Mouse (Mus musculus) Muller cell, postnatal 12 days (primary cell): ENCODE results near the gene Eif3l.

Experiments used
- DNase-seq: peaks from one replicate; pipeline ENCODE4 v3.0.0-alpha.2; 2015; ENCODE audit errors: inconsistent ontology term

The Eif3l gene

DNA sequence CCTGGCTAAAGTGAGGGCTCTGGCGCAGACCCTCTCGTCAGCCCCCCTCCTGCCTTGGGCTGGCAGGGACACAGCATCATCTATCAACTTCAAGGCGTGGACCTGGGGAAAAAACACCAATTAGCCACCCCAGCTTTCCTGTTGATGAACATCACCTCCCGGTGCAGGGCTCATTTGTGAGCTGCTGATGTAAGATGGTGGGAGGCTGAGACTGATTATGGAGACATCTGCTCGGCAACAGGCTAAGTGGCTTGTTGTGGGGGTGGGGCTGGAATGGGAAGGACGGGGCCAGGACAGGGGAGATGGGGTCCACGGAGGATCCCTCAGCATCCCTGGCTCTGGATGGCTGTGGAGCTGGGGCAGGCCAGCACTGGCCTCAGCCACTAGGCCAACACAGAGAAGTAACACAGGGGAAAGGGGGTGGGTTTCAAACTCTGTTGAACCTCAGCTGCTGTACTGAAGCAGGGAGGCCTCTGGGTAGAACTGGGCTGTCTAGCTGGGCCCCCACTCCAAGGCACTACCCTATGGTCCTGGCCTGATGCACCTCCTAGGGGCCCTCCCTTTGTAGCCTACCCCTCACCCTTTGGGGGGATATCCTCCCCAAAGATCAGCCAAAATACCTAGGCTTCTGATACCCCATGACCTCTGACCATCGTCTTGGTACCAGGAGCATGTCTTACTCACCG is 24.7 kb upstream of the Eif3l start:
- no peak for DNase-seq

DNA sequence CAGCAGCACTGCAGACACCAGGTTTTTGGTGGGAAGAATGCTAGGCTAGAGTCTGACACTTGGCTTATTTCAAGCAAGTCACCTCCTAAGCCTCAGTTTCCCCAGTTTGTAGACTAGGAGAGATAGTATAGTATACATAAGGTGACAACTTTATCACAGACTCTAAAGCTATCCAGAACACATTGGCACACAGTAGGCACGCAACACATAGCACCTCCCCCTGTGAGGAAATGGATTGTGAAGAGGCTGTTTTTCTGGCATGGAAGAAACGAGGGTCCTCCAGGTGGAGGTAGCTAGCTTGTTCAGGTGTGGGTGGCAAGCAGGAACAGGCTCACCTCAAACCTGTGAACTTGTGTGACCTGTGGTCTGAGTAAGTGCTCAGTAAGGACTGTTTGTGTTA is 24.0 kb upstream of the Eif3l start:
- no peak for DNase-seq

DNA sequence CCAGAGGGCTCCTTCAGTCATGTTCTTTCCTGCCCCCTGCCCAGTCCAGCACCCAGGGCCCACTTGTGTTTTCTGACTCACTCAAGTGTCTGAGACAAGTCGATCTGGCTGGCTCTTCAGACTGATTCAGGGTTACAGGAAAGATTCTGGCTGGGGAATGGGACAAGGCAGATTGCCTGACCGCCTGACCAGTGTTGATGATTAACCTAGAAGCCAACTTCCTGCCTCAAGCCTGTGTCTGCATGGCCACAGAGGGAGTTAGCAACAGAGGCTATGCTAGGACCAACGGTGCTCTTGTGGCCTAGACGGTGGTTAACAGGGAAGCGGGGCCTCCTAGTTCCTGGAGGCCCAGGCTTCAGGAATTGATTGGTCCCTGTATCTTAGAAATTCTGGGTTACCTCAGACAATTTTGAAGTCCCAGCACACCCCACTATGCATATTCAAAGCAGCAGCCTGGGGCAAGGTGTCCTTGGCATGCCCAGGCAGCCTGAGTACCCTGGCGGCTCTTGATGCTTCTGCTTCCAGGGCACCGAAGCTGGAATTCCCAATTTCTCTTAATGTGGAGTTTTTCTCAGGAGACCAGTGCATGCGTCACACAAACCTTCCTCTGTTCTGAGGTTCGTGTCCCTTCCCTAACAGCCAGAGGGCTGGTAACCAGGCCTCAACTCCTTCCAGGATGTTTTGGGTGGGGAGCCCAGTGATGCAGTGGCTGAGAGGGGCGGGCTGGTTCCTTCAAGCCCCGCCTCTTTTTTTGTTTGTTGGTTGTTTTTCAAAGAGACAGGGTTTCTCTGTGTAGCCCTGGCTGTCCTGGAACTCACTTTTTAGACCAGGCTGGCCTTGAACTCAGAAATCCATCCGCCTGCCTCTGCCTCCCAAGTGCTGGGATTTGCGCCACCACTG is 23.3 kb upstream of the Eif3l start:
- DNase-seq = peak; percentile 51

DNA sequence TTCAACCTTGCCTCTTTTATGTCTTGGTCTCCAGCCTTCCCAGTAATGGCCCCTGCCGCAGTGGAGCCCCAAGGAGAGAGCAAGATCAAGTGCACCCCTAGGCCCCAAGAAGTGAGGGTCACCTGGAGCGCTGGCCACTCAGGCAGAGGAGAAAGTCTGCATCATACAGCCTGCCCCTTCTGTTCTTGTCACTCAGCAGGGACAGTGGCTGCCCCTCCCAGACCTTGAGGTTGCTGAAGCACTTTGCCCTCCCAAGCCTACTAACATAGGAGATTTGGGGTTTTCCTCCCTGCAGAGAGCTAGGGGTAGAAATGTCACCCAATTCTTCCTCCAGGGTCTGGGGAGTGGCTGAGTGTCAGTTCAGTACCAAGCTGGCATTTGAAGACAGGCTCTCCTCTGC is 22.6 kb upstream of the Eif3l start:
- DNase-seq = no peak

DNA sequence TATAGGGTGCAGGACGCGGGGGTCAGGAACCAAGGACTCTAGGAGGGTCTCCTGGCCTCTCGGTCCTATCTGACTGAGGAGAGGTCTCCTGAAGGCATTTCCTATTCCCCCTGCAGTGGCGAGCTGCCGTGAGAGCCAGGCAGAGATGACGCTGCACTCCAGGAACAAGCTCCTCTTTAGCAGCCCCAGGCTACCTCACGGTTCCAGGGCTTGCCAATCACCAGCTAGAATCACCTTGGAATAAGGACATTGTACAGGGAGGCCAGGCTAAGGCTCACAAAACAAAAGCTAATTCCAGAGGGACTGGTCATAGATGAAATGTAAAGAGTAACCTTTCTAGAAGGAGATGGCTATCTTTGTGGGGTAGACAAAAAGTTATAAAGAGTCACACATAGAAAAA is 18.4 kb upstream of the Eif3l start:
- no peak for DNase-seq

DNA sequence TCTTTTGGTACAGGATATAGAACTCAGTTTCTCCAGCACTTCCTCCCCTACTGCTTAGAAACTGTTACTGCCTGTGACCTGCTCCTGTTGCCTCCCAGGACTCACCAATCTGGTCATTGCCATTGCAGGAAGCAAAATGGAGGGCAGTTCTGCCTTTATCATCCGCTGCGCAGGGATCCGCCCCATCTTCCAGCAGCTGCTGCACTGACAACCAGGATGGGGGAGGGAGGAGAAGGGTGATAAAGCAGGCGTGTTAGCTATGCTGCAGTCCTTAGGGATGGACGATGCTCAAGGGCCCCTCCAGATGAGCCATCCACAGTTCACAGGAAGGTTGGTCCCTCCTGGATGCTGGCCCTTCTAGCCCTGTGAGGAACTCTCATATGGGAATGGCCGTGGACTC is 17.1 kb upstream of the Eif3l start:
- DNase-seq = no peak

DNA sequence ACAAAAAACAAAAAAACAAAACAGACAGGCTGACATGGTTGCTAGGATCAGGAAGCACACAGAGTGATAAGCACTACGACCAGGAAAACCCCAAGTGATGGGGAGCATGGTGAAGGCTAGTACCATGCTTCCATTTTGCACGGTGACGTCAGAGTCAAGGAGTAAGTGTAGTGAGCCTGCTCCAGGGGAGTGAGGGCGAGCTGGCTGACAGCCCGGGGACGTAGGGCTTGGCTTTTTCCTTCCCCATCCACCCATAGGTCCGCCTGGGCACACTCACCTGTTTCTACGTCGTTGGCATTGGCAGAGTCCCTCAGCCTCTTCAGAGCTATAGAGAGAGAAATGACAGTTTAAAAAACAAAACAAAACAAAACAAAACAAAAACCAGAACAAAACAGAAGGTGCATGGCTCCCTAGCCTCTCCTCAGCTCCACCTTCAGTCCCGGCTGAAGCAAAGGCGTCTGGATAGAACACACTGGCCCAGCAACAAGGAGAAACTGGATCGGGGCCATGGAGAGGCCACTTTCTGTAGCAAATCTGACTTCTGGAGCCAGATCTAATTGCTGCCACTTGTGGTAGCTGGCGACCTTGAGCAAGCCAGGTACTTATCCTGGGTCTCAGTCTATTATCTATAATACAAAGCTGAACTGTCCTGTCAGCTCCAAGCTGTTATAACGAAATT is 14.0 kb upstream of the Eif3l start:
- DNase-seq = no peak

DNA sequence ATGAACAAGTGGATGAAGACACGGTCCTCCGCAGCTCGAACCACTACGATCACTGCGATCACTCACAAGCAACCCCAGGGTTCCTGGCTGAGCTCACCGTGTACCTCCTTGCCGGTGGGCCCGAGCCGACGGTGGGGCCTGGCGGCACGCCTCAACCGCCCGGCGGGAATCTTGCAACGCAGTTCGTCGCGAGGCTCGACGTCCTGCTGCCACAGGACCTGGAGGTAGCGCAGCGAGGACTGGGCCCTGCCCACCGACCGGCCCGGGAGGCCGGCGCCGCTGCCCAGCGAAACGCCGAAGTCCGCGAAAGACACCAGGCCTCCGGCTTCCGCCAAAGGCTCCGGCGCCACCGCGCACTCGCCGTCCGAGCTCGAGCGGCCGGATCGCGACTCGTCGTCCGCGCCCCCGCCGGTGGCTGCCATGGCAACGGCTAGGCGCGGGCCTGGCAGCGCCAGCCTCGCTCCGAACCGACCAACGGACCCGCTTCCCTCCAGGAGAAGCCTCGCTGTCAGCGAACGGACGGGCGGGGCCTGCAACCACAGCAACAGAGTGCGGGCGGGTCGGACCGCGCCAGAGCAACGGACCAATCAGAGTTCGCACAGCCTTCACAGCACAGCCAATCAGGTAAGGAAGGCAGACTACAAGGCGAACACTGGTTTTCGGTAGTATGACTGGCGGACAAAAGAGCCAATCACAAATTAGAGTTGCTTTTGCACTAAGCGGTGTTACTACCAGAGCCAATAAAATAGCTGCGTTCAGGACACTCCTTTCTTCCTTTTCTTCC is 12.4 kb upstream of the Eif3l start, which contains the start of gene Ankrd54:
Gene Ankrd54, minus strand, starts transcription at position 518 of the 784 bp plus-strand sequence.
- peak; percentile 99 for DNase-seq

DNA sequence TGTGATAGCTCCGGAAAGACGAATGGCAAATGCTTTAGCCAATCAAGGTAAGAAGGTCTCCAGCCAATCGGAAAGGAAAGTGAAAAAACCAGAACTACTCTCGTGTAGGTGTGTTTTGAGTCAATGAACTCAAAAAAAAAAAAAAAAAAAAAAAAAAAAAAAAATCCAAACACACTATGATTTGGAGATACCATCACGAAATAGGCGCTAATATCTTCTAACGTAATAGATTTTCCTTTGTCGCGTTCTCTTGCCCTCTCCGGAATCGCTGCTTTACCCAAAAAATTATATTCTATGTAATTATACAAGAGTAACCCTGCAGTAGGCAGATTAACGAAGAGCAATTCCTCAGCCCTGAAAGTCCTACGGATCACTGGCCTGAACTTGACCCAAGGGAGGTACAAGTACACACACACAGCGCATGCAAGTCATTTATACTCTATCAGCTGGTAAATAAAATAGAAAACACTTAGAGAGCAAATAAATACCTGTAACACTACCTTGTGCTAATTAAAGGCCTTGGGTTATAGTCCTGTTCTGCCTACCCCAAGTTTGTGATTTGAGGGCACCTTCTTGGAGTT is 11.7 kb upstream of the Eif3l start:
- no peak for DNase-seq

DNA sequence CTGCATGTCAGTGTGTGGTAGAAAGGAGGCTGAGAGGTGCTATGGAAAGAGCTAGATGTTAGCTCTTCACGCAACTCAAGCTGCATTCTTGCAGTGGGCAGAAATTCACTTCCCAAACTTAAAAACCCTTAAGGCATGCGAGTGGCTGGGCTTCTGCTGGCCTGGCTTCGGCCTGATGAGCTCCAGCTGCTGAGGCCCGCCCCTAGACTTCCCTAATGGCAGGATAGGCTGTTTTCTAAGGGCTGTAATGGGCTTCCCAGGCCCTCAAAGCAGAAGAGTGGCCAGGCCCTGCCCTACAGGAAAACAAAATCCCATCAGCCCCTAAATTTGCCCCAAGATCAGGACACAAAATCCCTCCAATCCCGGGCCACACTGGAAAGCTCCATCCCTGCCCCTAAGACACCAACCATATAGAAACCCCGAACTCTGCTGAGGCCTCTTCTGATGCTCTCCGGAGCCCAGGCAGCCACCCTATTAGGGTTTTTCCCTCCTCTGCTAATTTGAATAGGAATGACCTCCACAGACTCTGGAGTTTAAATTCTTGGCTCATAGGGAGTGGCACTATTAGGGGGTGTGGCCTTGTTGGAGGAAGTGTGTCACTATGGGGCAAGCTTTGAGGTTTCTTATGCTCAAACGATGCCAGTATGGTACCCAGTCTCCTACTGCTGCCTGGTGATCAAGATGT is 9.8 kb upstream of the Eif3l start:
- no peak for DNase-seq

DNA sequence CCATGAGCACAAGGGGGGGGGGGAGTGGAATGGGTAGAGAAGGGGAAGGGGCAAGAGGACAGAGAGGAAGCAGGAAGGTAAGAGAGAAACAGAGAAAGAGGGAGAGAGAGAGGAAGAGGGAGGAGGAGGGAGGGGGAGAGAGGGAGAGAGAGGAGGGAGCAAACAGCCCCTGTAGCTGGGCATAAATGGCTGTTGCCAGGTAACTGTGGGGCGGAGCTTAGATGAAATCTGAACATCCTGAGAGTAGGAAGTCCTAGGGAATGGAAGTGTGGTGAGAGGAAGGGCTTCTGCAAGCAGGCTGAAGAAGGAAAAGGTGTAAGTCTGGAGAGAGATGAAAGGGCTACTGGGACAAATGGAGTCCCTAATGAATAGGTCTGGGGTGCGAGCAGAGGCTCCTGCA is 8.7 kb upstream of the Eif3l start:
- DNase-seq = no peak

DNA sequence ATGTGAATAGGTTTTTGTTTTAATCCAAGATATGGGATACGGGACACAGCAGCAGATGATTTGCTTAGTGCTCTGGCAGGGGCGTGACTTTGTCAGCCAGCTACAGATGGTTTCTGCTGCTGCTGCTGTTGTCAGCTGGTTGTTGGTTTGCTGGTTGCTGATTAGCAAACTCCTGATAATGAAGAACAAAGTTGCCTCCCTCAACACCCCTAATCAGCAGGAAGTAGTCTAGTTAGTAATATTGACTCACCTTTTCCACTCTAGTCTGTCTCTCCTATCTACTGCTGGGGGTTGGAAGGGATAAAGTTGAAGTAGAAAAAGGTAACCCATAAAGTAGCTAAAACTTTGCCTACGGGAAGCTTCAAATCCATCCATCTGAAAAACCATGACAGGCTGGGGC is 7.3 kb upstream of the Eif3l start:
- DNase-seq = no peak

DNA sequence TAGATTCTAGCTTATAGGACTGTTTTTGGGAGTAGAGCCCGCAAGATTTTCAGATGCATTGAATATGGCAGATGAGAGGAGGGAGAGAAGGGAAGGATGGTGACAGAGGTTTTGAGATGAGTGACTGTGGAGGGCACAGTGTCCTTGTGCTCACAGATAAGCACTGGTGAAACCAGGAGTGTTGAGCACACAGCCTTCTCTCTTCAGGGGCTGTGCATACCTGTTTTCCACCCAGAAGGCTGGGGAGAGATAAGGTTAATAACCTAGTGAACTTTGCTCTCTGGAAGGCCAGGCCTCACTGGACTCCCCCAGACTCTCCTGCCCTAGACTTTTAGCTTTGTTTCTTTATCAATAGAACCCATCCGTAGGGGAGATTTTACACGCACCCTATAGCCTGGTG is 6.6 kb upstream of the Eif3l start:
- no peak for DNase-seq

DNA sequence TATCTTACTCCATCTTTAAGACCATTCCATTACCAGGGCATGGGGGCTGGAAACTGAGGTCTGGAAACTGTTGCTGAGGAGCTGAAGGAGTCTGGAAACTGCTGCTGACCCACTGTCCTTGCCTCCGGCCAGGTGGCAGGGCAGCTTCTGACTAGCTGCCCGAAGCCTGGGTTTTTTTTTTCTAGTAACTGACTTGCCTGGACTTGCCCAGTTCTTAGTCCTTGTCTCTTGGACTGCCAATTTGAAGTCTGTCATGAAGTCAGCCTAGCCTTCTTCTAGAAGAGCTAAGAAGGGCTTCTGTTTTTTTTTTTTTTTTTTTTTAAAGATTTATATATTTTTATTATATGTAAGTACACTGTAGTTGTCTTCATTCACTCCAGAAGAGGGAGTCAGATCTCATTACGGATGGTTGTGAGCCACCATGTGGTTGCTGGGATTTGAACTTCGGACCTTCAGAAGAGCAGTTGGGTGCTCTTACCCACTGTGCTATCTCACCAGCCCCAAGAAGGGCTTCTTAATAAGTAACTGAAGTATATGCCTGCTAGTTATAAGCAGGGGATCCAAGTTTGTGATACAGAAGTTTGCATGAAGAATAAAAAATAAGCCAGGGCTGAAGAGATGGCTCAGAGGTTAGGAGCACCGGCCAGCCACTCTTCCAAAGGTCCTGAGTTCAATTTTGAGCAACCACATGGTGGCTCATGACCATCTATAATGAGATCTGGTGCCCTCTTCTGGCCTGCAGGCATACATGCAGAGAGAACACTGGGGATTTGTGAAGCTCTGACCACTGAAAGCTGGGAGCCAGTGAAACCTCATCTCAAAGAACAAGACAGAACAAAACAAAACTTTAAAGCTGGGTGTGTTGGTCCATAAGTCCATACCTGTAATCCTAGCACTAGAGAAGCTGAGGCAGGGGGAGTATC is 3.6 kb upstream of the Eif3l start:
- peak; percentile 19 for DNase-seq

DNA sequence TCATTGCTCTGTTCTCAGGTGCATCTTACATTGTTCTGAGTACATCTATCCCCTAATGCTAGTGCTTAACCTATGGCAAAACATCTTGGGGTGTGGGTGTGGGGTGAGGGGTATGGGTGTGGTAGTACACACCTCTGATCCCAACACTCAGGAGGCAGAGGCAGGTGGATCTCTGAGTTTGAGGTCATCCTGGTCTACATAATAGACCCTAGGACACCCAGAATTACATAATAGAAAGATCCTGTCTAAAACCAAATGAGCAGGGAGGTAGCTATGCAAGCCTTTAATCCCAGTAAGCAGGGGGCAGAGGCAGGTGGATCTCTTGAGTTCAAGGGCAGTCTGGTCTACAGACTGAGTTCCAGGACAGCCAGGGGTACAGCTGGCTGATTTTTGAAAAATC is 1.2 kb upstream of the Eif3l start:
- DNase-seq = no peak

DNA sequence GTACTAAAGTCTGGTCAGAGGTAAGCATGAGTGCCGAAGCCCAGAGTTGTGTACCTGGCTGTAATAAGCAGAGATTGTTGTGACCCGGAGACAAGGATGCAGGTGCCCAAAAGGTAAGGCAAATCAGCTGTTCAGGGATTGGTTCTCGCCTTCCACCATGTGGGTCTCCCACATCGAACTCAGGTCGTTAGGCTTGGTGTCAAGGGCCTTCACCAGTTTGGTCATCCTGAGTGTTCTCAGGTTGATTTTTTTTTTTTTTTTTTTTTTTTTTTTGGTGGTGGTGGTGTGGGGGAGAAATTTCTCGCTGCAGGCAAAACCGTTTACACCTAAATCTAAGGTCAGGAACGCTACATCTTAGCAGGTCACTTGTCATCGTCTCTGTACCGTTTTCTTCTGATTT is 533 bp upstream of the Eif3l start:
- DNase-seq = no peak

DNA sequence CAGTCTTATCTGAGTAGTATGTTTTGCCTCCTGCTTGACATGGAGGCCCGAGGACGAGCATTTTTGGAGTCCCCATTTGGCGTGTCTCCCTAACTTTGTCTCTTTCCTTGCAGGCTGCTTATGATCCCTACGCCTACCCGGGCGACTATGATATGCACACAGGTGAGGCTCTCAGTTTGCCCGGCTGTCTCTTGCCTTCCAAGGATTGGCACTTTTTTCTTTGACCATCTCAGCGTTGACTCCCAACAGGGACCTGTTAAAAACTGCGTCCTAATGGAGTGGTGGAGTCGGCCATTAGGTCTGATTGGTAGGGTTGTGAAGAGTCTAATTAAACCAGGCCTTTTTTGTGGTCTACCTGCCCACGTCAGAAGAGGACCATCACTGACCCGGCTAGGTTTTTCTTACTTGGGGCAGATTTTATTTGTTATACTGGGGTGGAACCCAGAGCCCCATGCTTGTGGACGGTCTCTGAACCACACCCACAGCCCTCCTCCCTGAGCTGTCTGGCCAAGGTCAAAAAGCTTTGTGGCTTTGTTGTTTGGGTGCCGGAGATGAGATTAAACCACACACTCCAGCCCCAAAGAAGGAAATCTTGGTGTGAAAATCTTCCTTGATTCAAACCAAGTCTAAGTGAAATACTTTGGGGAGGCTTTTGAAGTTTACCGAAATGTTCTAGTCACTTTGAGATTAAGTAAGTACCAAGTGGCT is 833 bp downstream of the Eif3l start:
- DNase-seq = no peak

DNA sequence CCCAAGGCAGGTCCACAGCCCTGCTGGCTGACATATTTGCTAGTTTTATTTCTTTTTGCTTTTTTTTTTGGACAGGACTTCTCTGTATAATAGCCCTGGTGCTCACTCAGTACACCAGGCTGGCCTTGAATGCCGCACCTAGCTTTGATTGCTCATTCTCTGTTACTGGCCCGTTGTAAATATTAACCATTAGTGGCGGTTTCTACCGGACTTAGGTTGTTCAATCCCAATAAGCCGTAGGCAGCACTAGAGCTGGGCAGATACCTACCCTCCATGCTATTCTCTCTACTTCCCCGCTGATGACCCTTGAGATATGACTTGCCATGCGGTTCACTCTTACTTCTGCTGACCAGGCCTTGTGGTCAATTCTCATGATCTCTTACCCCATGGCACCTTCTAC is 4.6 kb downstream of the Eif3l start:
- DNase-seq = no peak

DNA sequence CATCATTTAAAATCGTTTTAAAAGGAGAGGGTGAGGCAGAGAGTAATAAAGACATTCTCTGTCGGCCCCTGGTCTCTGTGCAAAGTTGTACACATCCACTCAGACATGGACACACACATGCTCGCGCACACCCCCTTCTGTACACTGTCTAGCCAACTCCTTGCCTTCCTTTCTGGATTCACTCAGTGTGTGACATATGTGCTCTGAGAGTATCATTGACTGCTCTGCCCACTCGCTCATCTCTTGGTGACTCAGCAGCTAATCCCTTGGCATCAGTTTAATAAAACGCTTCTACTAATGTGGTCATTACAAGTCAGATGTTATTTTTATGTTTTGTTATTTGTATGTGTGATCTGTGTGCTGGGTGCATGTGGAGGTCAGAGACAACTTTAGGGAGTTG is 17.3 kb downstream of the Eif3l start:
- no peak for DNase-seq
